Mouse (Mus musculus) heart, adult 2 months (tissue): ENCODE measurements around the gene Clec16a.

ENCODE experiments used
- CTCF ChIP-seq: fragments of 200-600 bp; IDR thresholded peaks from 2 replicates; pipeline ENCODE4 v1.8.1; 2022; ENCODE audit warnings: antibody characterized with exemption, mild to moderate bottlenecking, moderate library complexity
- POLR2A ChIP-seq: fragments of 200-500 bp; IDR thresholded peaks from 2 replicates; pipeline ENCODE4 v1.6.1; 2011; ENCODE audit warnings: mild to moderate bottlenecking, low read depth, low read length, control low read depth; ENCODE audit not compliant: insufficient read depth

DNA sequence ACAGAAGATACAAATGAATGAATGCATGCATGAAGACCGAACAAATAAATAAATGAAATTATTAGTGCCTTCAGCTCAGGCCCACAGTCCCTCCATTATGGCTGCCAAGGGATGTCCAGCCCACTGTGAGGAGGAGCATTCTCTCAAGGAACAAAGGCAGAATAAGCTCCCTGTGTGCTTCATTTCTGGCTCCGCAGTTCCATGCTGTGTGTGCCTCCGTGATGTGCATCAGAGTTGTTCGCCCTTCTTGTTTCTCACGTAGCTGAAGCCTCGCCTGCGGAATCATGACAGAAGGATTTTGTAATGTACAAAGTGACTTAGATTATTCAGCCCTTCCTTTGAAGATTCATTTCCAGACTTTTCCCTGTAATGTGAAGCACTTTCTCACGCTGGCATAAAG lies 147.7 kb downstream of the Clec16a start:
- TF ChIP-seq CTCF (no peak), POLR2A (no peak)
